In the genomic region with DNA sequence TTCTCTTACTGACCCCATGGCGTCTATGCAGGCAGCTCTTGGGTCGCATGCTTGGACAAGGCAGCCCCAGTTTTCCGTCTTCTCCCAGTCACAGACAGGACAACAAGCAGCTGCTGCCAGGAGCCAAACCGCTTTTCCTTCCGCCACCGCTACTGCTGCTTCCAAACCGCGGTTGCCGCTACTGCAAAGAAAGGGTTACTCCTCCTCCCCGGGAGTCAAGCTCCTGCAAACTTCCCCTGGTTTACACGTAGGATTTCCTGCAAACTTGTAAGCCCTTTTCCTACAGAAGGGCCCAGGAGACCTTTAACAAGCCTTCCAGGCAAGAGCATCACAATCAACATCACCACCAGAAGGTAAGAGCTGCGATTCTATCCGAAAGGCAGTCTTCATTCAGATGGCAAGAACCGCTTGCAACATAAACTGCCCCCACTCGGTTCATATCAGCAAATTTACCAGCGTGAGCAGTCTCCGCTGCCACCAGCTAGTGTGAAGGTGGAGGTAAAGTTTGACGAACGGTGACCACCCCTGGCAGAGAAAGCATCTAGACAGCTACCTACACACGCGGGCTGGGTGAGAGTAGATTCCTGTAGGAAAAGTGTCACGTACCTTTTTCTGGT, we compare ENCODE assay signal across 8 mouse cellular contexts.
DNase-seq lines count a peak whose midpoint lies in the region; ATAC-seq and TF ChIP-seq lines count a peak whose summit lies in the region.

No protein-coding gene starts in this region.

- TF ChIP-seq CTCF in testis, adult 2 months (IDR thresholded peaks at IDR 0.05; ENCODE audit: control insufficient read depth, insufficient read depth, insufficient replicate concordance, low read depth, low read length) = no peak

- WGBS in embryonic facial prominence, embryonic 15.5 days = under 1% methylated on average over 22 of the region's 22 CpGs
- under 1% methylated on average over 22 of the region's 22 CpGs for WGBS in intestine, embryonic 16.5 days

- TF ChIP-seq POLR2A in testis, adult 2 months (IDR thresholded peaks at IDR 0.05; ENCODE audit: control insufficient read depth, low read depth, low read length) = no peak

- peak overlapping the region; percentile 35; the same call in 1 of the 2 replicates for H3K9ac ChIP-seq in embryonic facial prominence, embryonic 15.5 days
- peak overlapping the region; percentile 55 for H3K9ac ChIP-seq in intestine, embryonic 16.5 days (ENCODE audit: low read depth, low read length)

- H3K27ac ChIP-seq in embryonic facial prominence, embryonic 15.5 days (replicated peaks) = no peak overlapping the region
- no peak overlapping the region for H3K27ac ChIP-seq in intestine, embryonic 16.5 days (ENCODE audit: low read length)
- no peak overlapping the region for H3K27ac ChIP-seq in testis, adult 2 months (ENCODE audit: control insufficient read depth, insufficient read depth, low read depth, low read length)

- ATAC-seq in embryonic facial prominence, embryonic 15.5 days (ENCODE audit: insufficient number of reproducible peaks, low FRiP score, low TSS enrichment, low read depth) = no peak
- ATAC-seq in intestine, embryonic 16.5 days = no peak; the same call in 1 of the 2 replicates

- no peaks in the 10 kb centered on the region for H3K36me3 ChIP-seq in embryonic facial prominence, embryonic 15.5 days
- no peaks in the 10 kb centered on the region for H3K36me3 ChIP-seq in intestine, embryonic 16.5 days (ENCODE audit: control insufficient read depth, insufficient read depth, low read length)
- H3K36me3 ChIP-seq in testis, adult 2 months (ENCODE audit: control insufficient read depth, insufficient read depth, low read length) = no peaks in the 10 kb centered on the region

- peaks cover 15% of the 10 kb centered on the region for H3K4me1 ChIP-seq in embryonic facial prominence, embryonic 15.5 days
- H3K4me1 ChIP-seq in intestine, embryonic 16.5 days (ENCODE audit: control insufficient read depth, insufficient read depth, low read length) = peaks cover 3% of the 10 kb centered on the region; the same call in 1 of the 2 replicates
- peaks cover 4% of the 10 kb centered on the region for H3K4me1 ChIP-seq in testis, adult 2 months (ENCODE audit: control insufficient read depth, insufficient read depth, low read length)

- peak; percentile 6 to 30 for DNase-seq in cerebellum, adult 18-20 months
- no peak for DNase-seq in cerebellum, adult 11 months
- DNase-seq in ES-CJ7 (ENCODE audit: low read depth, low spot score) = peak; percentile 67
- DNase-seq in mesoderm, embryonic 11.5 days (ENCODE audit: low read depth, low spot score) = peak; percentile 56
- DNase-seq in adrenal gland, postnatal 25 days = no peak

- peaks cover 32% of the 10 kb centered on the region for H3K27me3 ChIP-seq in embryonic facial prominence, embryonic 15.5 days
- peaks cover 15% of the 10 kb centered on the region for H3K27me3 ChIP-seq in intestine, embryonic 16.5 days (replicated peaks; ENCODE audit: control insufficient read depth, insufficient read depth, low read length)
- no peaks in the 10 kb centered on the region for H3K27me3 ChIP-seq in testis, adult 2 months (ENCODE audit: control insufficient read depth, insufficient read depth, low read length)

- H3K4me2 ChIP-seq in embryonic facial prominence, embryonic 15.5 days (replicated peaks) = peak overlapping the region; percentile 99
- peak overlapping the region; percentile 96 for H3K4me2 ChIP-seq in intestine, embryonic 16.5 days (ENCODE audit: low read depth, low read length)

- H3K4me3 ChIP-seq in embryonic facial prominence, embryonic 15.5 days (replicated peaks) = peak overlapping the region; percentile 55
- peak overlapping the region; percentile 56 for H3K4me3 ChIP-seq in intestine, embryonic 16.5 days (ENCODE audit: low read length)
- peak overlapping the region; percentile 40 for H3K4me3 ChIP-seq in testis, adult 2 months (ENCODE audit: control insufficient read depth, low read depth, low read length)

- H3K9me3 ChIP-seq in embryonic facial prominence, embryonic 15.5 days (replicated peaks) = no peaks in the 10 kb centered on the region
- no peaks in the 10 kb centered on the region for H3K9me3 ChIP-seq in intestine, embryonic 16.5 days (ENCODE audit: control insufficient read depth, low read length)

Comparison
In these comparisons a context has a peak if more than half of its experiments do, and no peak if none do; other contexts are left out.
1. DNase-seq: peak in cerebellum, adult 18-20 months (2 of 2), ES-CJ7 (single experiment) and mesoderm, embryonic 11.5 days (single experiment); none in cerebellum, adult 11 months (single experiment) and adrenal gland, postnatal 25 days (single experiment).
2. Peak in every context shown above with its lines, with median percentiles within 50 percentile points of each other: H3K4me3 ChIP-seq.